ENCODE assay signal across 17 mouse cellular contexts in the genomic region with DNA sequence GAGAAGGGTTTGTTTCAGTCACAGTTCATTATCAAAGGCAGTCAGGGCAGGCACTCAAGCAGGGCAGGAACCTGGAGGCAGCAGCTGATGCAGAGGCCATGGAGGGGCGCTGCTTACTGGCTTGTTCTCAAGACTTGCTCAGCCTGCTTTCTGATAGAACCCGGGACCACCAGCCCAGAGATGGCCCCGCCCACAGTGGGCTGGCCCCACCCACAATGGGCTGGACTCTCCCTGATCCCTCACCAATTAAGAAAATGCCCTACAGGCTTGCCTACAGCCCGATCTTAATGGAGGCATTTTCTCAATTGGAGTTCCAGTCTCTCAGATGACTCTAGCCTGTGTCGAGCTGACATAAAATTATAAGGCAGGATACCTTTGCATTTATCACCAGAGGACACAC.
DNase-seq lines count a peak whose midpoint lies in the region; ATAC-seq and TF ChIP-seq lines count a peak whose summit lies in the region.
"Had no signal": no experiment of that assay in that cellular context is flagged by ENCODE, and none has a peak within 500 bp of the region (broad histone marks: within the 10 kb centered on the region; RNA-seq: fewer than 3 reads in every experiment).

No protein-coding gene starts in this region.

- DNase-seq in embryo, embryonic 10.5 days (ENCODE audit: low spot score): peak; percentile 50
- DNase-seq in embryo, embryonic 10 days (ENCODE audit: low spot score): no peak
- DNase-seq in kidney, postnatal 4 days: peak; percentile 49 to 58
- DNase-seq in kidney, postnatal 36 days: no peak
- peak; percentile 27 for DNase-seq in embryo, embryonic 9.5 days (ENCODE audit: extremely low spot score)
- DNase-seq in stomach, postnatal 0 days (ENCODE audit: low spot score): no peak
- DNase-seq in layer of hippocampus, postnatal 10 days (ENCODE audit: low spot score in 2 of 2): no peak
- DNase-seq: adrenal gland, postnatal 25 days; cerebellum, postnatal 14 days; kidney, adult 18-20 months; liver, embryonic 13.5 days; thymus, adult 18-20 months had no signal

- H3K36me3 ChIP-seq in midbrain, embryonic 16.5 days (ENCODE audit: control insufficient read depth, insufficient read depth, low read length): no peaks in the 10 kb centered on the region
- H3K36me3 ChIP-seq in stomach, postnatal 0 days (ENCODE audit: control insufficient read depth, insufficient read depth, low read length): no peaks in the 10 kb centered on the region
- H3K36me3 ChIP-seq: embryonic facial prominence, embryonic 13.5 days; heart, embryonic 12.5 days; liver, embryonic 13.5 days; lung, embryonic 15.5 days had no signal

- no peak overlapping the region for H3K9ac ChIP-seq in midbrain, embryonic 16.5 days (ENCODE audit: low read depth, low read length)
- no peak overlapping the region for H3K9ac ChIP-seq in stomach, postnatal 0 days (ENCODE audit: low read length)
- H3K9ac ChIP-seq: embryonic facial prominence, embryonic 13.5 days; heart, embryonic 12.5 days; liver, embryonic 13.5 days; lung, embryonic 15.5 days had no signal

- no peak for TF ChIP-seq EP300 in stomach, postnatal 0 days (optimal IDR thresholded peaks at IDR 0.05)

- no peaks in the 10 kb centered on the region for H3K9me3 ChIP-seq in midbrain, embryonic 16.5 days (replicated peaks; ENCODE audit: control insufficient read depth, low read length, poor library complexity, severe bottlenecking)
- no peaks in the 10 kb centered on the region for H3K9me3 ChIP-seq in stomach, postnatal 0 days (ENCODE audit: control insufficient read depth, low read length)
- H3K9me3 ChIP-seq: embryonic facial prominence, embryonic 13.5 days; heart, embryonic 12.5 days; liver, embryonic 13.5 days; lung, embryonic 15.5 days had no signal

- ATAC-seq in midbrain, embryonic 16.5 days: no peak
- no peak for ATAC-seq in stomach, postnatal 0 days (ENCODE audit: low FRiP score, low TSS enrichment)
- ATAC-seq: activated CD4-positive, CD25-positive, alpha-beta regulatory T cell, adult 4 months had no signal

- H3K4me3 ChIP-seq in midbrain, embryonic 16.5 days (ENCODE audit: low read depth, low read length): no peak overlapping the region
- H3K4me3 ChIP-seq in stomach, postnatal 0 days (ENCODE audit: low read depth, low read length): no peak overlapping the region
- H3K4me3 ChIP-seq: embryonic facial prominence, embryonic 13.5 days; heart, embryonic 12.5 days; liver, embryonic 13.5 days; lung, embryonic 15.5 days had no signal

- H3K4me1 ChIP-seq in midbrain, embryonic 16.5 days (ENCODE audit: control insufficient read depth, insufficient read depth, low read length): peaks cover 14% of the 10 kb centered on the region; the same call in 1 of the 2 replicates
- no peaks in the 10 kb centered on the region for H3K4me1 ChIP-seq in stomach, postnatal 0 days (replicated peaks; ENCODE audit: control insufficient read depth, insufficient read depth)
- H3K4me1 ChIP-seq: liver, embryonic 13.5 days; lung, embryonic 15.5 days had no signal

- no peak for TF ChIP-seq CTCF in stomach, postnatal 0 days (IDR thresholded peaks at IDR 0.05; ENCODE audit: low read depth)

- H3K27ac ChIP-seq in midbrain, embryonic 16.5 days (ENCODE audit: low read length): peak overlapping the region; percentile 43
- H3K27ac ChIP-seq in stomach, postnatal 0 days (replicated peaks): no peak overlapping the region
- H3K27ac ChIP-seq: embryonic facial prominence, embryonic 13.5 days; liver, embryonic 13.5 days; lung, embryonic 15.5 days had no signal

- H3K27me3 ChIP-seq in midbrain, embryonic 16.5 days (ENCODE audit: control insufficient read depth, insufficient read depth, low read depth, low read length): no peaks in the 10 kb centered on the region
- no peaks in the 10 kb centered on the region for H3K27me3 ChIP-seq in stomach, postnatal 0 days (ENCODE audit: control insufficient read depth, insufficient read depth, low read length)
- H3K27me3 ChIP-seq: embryonic facial prominence, embryonic 13.5 days; liver, embryonic 13.5 days; lung, embryonic 15.5 days had no signal

- WGBS in midbrain, embryonic 16.5 days: 15% methylated on average over 5 of the region's 5 CpGs
- WGBS in stomach, postnatal 0 days: 15% methylated on average over 5 of the region's 5 CpGs

- H3K4me2 ChIP-seq in midbrain, embryonic 16.5 days (ENCODE audit: low read length): no peak overlapping the region
- H3K4me2 ChIP-seq in stomach, postnatal 0 days (replicated peaks; ENCODE audit: low read depth): no peak overlapping the region
- H3K4me2 ChIP-seq: embryonic facial prominence, embryonic 13.5 days; heart, embryonic 12.5 days; liver, embryonic 13.5 days; lung, embryonic 15.5 days had no signal

Comparison
In these comparisons a context has a peak if more than half of its experiments do, and no peak if none do; other contexts are left out.
1. DNase-seq: peak in embryo, embryonic 10.5 days (single experiment), kidney, postnatal 4 days (2 of 2) and embryo, embryonic 9.5 days (single experiment); none in embryo, embryonic 10 days (single experiment), kidney, postnatal 36 days (0 of 2), stomach, postnatal 0 days (single experiment) and layer of hippocampus, postnatal 10 days (0 of 2).